Mouse (Mus musculus) lung, embryonic 14.5 days (tissue): ENCODE results near the gene Fthl17b. TPM values are rescaled to one million over a fixed set of nuclear protein-coding genes. Genes with fewer than 3 reads are reported as not detected.

ENCODE experiments used
- ATAC-seq: fragments of 200-750 bp; cut with Nextera tagmentation; 2 replicates; pipeline ENCODE4 v1.8.0; 2017; ENCODE audit warnings: mild to moderate bottlenecking, moderate TSS enrichment, moderate library complexity; ENCODE audit not compliant: insufficient read depth
- DNase-seq: peaks from one replicate; pipeline ENCODE4 v3.0.0-alpha.2; 2015
- H3K27ac ChIP-seq: fragments of 300-500 bp; sonication (generic); 2 replicates; pipeline ENCODE4 v1.5.1; 2014; ENCODE audit warnings: low read depth, mild to moderate bottlenecking, moderate library complexity
- H3K27me3 ChIP-seq: fragments of 300-500 bp; sonication (generic); 2 replicates; pipeline ENCODE4 v1.6.1; 2014; ENCODE audit warnings: low read length, control low read depth; ENCODE audit not compliant: insufficient read depth
- H3K36me3 ChIP-seq: fragments of 300-500 bp; sonication (generic); 2 replicates; pipeline ENCODE4 v1.6.1; 2014; ENCODE audit warnings: control low read depth; ENCODE audit not compliant: insufficient read depth
- H3K4me1 ChIP-seq: fragments of 300-500 bp; sonication (generic); 2 replicates; pipeline ENCODE4 v1.6.1; 2014; ENCODE audit warnings: antibody characterized with exemption, control low read depth; ENCODE audit not compliant: insufficient read depth
- H3K4me2 ChIP-seq: fragments of 300-500 bp; sonication (generic); 2 replicates; pipeline ENCODE4 v1.6.1; 2014; ENCODE audit warnings: mild to moderate bottlenecking
- H3K4me3 ChIP-seq: fragments of 300-500 bp; sonication (generic); 2 replicates; pipeline ENCODE4 v1.5.1; 2014; ENCODE audit warnings: low read depth, low read length
- H3K9ac ChIP-seq: fragments of 300-500 bp; sonication (generic); 2 replicates; pipeline ENCODE4 v1.6.1; 2014
- H3K9me3 ChIP-seq: fragments of 300-500 bp; sonication (generic); 2 replicates; pipeline ENCODE4 v1.6.1; 2016; ENCODE audit warnings: low read depth, low read length, control low read depth
- CTCF ChIP-seq: IDR thresholded peaks from 2 replicates; pipeline ENCODE4 v1.5.1; 2016; ENCODE audit warnings: antibody characterized with exemption, low read depth
- WGBS: fragments of 180-500 bp; shearing (Covaris S2); extraction: QIAGEN DNeasy Blood & Tissue Kit; methylation state at CpG from one replicate; pipeline ENCODE4 v1.1.7; 2014; 5-methylcytosine and 5-hydroxymethylcytosine counted together
- polyA plus RNA-seq: library from polyadenylated mRNA; unstranded; fragments of >200 nt; fragmentation: Nextera tagmentation; extraction: Ambion mirVana; gene quantifications from 2 replicates; pipeline ENCODE4 v1.2.1, GENCODE M21; 2014

Gene Fthl17b
- polyA plus RNA-seq, 1 experiment from 2014 or later, result not detected

DNA sequence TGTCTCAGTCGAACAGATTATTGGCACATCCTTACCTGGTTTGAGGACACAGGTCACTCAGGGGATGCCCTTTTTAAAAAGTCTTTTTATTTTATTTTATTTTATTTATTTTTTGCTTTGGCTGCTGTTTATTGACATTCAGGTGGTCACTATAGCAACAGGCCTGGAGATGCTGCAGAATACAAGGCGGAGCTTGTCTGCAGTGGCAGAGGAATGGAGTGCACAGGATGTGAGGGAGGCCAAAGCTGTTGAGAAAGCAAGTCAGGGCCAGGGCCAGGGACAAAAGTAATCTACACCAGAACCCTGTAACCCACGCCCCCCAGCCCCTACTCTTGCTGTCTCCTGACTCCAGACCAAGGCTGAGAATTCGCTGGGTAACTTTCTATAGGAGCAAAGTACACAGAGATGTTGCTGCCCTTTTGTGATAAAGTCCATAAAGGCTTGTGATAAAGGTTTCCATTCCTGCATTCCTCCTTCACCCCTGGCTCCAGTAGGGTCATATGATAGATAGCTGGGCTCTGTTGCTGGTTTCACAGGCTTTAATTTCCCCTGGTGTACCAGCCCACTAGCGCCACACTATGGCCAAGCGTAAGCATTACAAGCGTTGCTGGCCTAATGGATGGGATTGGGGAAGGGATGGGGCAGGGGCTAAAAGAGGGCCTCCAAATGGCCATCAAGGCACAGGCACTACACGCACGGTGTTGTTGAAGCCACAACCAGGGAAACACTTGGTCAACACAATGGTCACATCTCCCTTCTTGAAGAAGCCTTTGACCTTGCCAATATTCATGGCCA lies 40.8 kb downstream of the Fthl17b start:
- no peak overlapping the region for H3K4me2 ChIP-seq
- H3K27me3 ChIP-seq, result no peaks in the 10 kb centered on the region
- no peak for ATAC-seq
- TF ChIP-seq CTCF, result peak; percentile 33; the same call in 1 of the 2 replicates
- H3K9ac ChIP-seq, result no peak overlapping the region
- H3K4me3 ChIP-seq, result no peak overlapping the region
- no peaks in the 10 kb centered on the region for H3K9me3 ChIP-seq
- no peak overlapping the region for H3K27ac ChIP-seq
- H3K36me3 ChIP-seq, result no peaks in the 10 kb centered on the region
- no peaks in the 10 kb centered on the region for H3K4me1 ChIP-seq
- 50% methylated on average over 9 of the region's 9 CpGs for WGBS
- no peak for DNase-seq

DNA sequence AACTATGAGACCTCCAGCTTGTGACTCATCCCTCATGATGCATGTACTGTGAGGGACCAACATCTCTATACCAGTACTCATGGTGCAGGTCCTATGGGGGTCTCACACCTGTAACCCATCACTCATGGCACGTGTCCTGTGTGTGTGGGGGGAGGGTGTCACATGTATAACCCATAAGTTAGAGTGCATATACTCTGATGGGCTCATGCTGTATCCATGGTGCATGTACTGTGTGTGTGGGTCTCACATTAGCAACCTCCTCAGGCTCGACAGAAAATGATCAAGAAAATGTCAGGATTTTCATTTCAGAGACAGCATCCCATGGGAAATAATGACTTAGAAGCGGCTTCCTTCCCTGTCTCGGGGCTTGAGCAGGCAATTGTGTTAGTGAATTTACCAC lies 41.7 kb downstream of the Fthl17b start:
- H3K4me2 ChIP-seq, result no peak overlapping the region
- no peak overlapping the region for H3K27ac ChIP-seq
- no peak for DNase-seq
- 78% methylated on average over 4 of the region's 4 CpGs for WGBS
- TF ChIP-seq CTCF, result no peak
- H3K4me3 ChIP-seq, result no peak overlapping the region
- no peak overlapping the region for H3K9ac ChIP-seq
- no peaks in the 10 kb centered on the region for H3K27me3 ChIP-seq
- ATAC-seq, result no peak
- H3K4me1 ChIP-seq, result no peaks in the 10 kb centered on the region
- H3K9me3 ChIP-seq, result no peaks in the 10 kb centered on the region
- H3K36me3 ChIP-seq, result no peaks in the 10 kb centered on the region

Other genes with a start within 250 kb of the Fthl17b start
- gene Ssx9, start 214.5 kb downstream of the Fthl17b start, polyA plus RNA-seq, result not detected in 2 replicates
- not detected in 2 replicates for gene Ssxb5, start 159.3 kb downstream of the Fthl17b start, polyA plus RNA-seq
- not detected in 2 replicates for gene Gm6592, start 119.0 kb downstream of the Fthl17b start, polyA plus RNA-seq
- not detected in 2 replicates for gene Gm5751, start 88.7 kb downstream of the Fthl17b start, polyA plus RNA-seq
- gene B630019K06Rik, start 70.6 kb downstream of the Fthl17b start, polyA plus RNA-seq, result 6.5 and 7.0 TPM in 2 replicates
- gene Fthl17c, start 13.6 kb upstream of the Fthl17b start, polyA plus RNA-seq, result not detected in 2 replicates
- not detected in 2 replicates for gene Fthl17d, start 23.8 kb upstream of the Fthl17b start, polyA plus RNA-seq
- gene Fthl17e, start 70.5 kb upstream of the Fthl17b start, polyA plus RNA-seq, result not detected in 2 replicates
- gene Fthl17f, start 100.0 kb upstream of the Fthl17b start, polyA plus RNA-seq, result not detected in 2 replicates
- not detected in 2 replicates for gene 4930402K13Rik, start 141.6 kb upstream of the Fthl17b start, polyA plus RNA-seq
- gene Lancl3, start 236.9 kb upstream of the Fthl17b start, polyA plus RNA-seq, result 1.1 and 1.4 TPM in 2 replicates